Mouse (Mus musculus) midbrain, embryonic 16.5 days (tissue): Measurements from ENCODE around the gene Atp2a2. TPM values are rescaled to one million over a fixed set of nuclear protein-coding genes. Genes with fewer than 3 reads are reported as not detected.
A peak's percentile ranks its signal among the peaks of the same experiment; 100 is the strongest.

Experiments
- ATAC-seq: fragments of 200-750 bp; cut with Nextera tagmentation; 2 replicates; pipeline ENCODE4 v1.8.0; 2017; ENCODE audit warnings: moderate TSS enrichment
- H3K27ac ChIP-seq: fragments of 300-500 bp; sonication (generic); 2 replicates; pipeline ENCODE4 v1.5.1; 2014; ENCODE audit warnings: mild to moderate bottlenecking, low read length, mixed read lengths
- H3K27me3 ChIP-seq: fragments of 300-500 bp; sonication (generic); 2 replicates; pipeline ENCODE4 v1.6.1; 2014; ENCODE audit warnings: low read depth, low read length, mixed read lengths; ENCODE audit not compliant: control insufficient read depth, insufficient read depth
- H3K36me3 ChIP-seq: fragments of 300-500 bp; sonication (generic); 2 replicates; pipeline ENCODE4 v1.6.1; 2014; ENCODE audit warnings: mild to moderate bottlenecking, low read length, moderate library complexity, mixed read lengths; ENCODE audit not compliant: control insufficient read depth, insufficient read depth
- H3K4me1 ChIP-seq: fragments of 300-500 bp; sonication (generic); 2 replicates; pipeline ENCODE4 v1.6.1; 2014; ENCODE audit warnings: mild to moderate bottlenecking, low read length, mixed read lengths; ENCODE audit not compliant: control insufficient read depth, insufficient read depth
- H3K4me2 ChIP-seq: fragments of 300-500 bp; sonication (generic); 2 replicates; pipeline ENCODE4 v1.6.1; 2014; ENCODE audit warnings: mild to moderate bottlenecking, low read length, mixed read lengths
- H3K4me3 ChIP-seq: fragments of 300-500 bp; sonication (generic); 2 replicates; pipeline ENCODE4 v1.5.1; 2014; ENCODE audit warnings: low read depth, mild to moderate bottlenecking, low read length, moderate library complexity, mixed read lengths
- H3K9ac ChIP-seq: fragments of 300-500 bp; sonication (generic); 2 replicates; pipeline ENCODE4 v1.6.1; 2014; ENCODE audit warnings: low read depth, low read length, mixed read lengths
- H3K9me3 ChIP-seq: fragments of 300-500 bp; sonication (generic); replicated peaks from 2 replicates; pipeline ENCODE4 v1.6.1; 2014; ENCODE audit warnings: mild to moderate bottlenecking, low read length, mixed read lengths; ENCODE audit not compliant: control insufficient read depth, poor library complexity, severe bottlenecking
- WGBS: fragments of 180-500 bp; shearing (Covaris S2); extraction: QIAGEN DNeasy Blood & Tissue Kit; methylation state at CpG from one replicate; pipeline ENCODE4 v1.1.7; 2014; 5-methylcytosine and 5-hydroxymethylcytosine counted together
- polyA plus RNA-seq: library from polyadenylated mRNA; unstranded; fragments of >200 nt; fragmentation: Nextera tagmentation; extraction: Ambion mirVana; gene quantifications from 2 replicates; pipeline ENCODE4 v1.2.1, GENCODE M21; 2015

Gene Atp2a2
- polyA plus RNA-seq, 1 experiment from 2014 or later, result 45.6 TPM

DNA sequence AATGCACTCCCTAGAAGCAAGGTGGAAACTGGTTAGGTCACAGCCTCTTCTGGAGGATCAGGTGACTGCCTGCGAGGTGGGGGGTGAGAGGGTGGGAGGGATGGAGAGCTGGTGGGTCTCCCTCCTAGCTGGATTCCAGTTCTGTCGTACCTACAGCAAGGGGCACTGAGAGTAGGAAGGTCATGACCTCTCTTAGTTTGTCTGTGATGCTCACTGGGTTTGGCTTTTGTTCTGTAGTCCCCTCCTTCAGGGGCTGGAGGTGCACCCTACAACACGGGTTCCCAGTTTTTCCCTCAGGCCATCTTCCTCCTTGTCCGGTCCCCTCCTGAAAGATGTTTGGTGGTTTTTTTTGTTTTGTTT lies 1.7 kb upstream of the Atp2a2 start:
- H3K4me2 ChIP-seq, result no peak overlapping the region
- WGBS, result 26% methylated on average over 4 of the region's 4 CpGs

DNA sequence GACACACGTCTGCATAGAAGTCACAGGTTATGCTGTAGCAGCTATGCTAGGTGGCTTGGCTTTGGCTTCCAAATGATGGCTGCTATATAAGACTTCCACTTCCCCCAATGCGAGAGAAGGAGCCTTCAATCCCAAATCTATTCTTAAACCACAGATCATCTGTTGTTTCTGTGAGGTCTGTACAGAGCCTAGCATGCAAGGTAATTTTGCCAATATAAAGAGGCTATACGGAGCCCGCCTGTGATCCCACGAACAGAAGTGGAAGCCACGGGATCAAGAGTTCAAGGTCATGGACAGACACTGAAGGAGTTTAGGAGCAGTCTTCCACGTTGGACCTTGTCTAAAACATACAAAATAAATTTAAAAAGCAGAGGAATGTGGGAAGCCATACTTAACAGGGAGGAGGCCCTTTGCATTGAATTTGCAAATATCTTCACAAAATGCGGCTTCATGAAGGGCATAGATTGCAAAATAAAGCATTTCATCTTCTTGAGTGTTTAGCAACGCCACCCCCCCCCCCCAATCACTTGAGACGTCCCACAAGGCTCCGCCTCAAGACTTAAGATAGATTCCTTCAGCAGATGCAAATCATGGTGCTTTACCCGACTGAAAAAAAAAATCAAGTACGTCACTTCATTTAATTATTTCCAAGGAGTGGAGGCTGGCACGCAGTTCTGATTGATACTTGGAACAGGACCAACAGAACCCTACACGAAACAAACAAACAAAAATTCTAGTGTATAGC lies 1.2 kb upstream of the Atp2a2 start:
- peak overlapping the region; percentile 76 for H3K4me2 ChIP-seq
- peak overlapping the region; percentile 99 for H3K27ac ChIP-seq
- H3K36me3 ChIP-seq, result no peaks in the 10 kb centered on the region
- no peaks in the 10 kb centered on the region for H3K27me3 ChIP-seq
- H3K4me3 ChIP-seq, result peak overlapping the region; percentile 96
- H3K9me3 ChIP-seq, result no peaks in the 10 kb centered on the region
- WGBS, result 33% methylated on average over 15 of the region's 15 CpGs
- peak overlapping the region; percentile 85 for H3K9ac ChIP-seq
- ATAC-seq, result peak; percentile 20; the same call in 1 of the 2 replicates
- H3K4me1 ChIP-seq, result peaks cover 28% of the 10 kb centered on the region

More for the DNA sequence above, 1.7 kb upstream of the Atp2a2 start:
- Histone ChIP-seq H3K9ac (no peak overlapping the region), H3K36me3 (no peaks in the 10 kb centered on the region), H3K4me1 (peaks cover 23% of the 10 kb centered on the region), H3K27me3 (no peaks in the 10 kb centered on the region), H3K9me3 (no peaks in the 10 kb centered on the region), H3K27ac (no peak overlapping the region), H3K4me3 (no peak overlapping the region)
- ATAC-seq, result no peak

DNA sequence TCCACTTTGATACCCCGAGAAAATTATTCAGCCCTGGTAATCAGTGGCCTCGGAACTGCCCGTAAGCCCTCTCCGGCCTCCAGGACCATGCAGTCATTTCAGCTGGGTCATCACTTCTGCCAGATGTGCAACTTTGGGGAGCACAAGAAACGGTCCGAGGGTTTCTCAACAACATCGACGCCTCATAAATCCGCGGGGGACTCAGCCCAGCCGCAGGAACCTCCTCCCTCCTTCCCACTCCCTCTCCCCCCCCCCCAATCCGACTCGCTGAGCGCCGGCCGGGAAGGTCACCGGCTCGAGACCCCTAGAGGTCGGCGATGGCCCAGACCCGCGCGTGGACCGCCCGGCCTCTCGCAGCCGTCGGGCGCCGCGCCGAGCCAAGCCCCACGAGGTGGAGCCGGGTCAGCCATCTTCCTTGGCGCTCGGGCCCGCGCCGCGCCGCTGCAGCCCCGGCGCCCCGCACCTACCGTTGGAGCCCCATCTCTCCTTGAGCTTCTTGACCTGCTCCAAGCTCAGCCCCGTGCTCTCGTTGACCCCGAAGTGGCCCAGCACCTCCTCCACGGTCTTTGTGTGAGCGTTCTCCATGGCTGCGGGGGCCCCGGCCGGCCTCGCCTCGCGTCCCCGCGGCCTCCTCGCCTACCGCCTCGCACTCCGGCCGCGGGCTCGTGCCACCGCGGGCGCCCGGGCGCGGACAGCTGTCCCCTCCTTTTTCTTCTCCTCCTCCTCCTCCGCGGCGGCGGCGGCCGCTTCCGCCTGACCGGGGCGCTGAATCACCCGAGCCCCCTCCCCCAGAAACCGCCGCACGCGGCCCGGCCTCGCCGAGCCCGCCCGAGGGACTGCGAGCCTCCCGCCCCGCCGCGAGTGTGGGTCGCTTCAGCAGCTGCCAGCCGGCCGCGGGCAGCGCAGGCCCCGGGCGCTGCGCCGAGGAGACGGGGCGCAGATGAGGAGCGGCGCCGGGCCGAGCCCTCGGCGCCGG lies 636 bp downstream of the Atp2a2 start:
- Histone ChIP-seq H3K4me3 (peak overlapping the region; percentile 96), H3K9ac (peak overlapping the region; percentile 98), H3K4me2 (peak overlapping the region; percentile 73), H3K9me3 (no peaks in the 10 kb centered on the region), H3K27ac (peak overlapping the region; percentile 99), H3K36me3 (no peaks in the 10 kb centered on the region), H3K4me1 (peaks cover 40% of the 10 kb centered on the region), H3K27me3 (no peaks in the 10 kb centered on the region)
- WGBS, result under 1% methylated on average over 98 of the region's 113 CpGs
- ATAC-seq, result peak; percentile 47

DNA sequence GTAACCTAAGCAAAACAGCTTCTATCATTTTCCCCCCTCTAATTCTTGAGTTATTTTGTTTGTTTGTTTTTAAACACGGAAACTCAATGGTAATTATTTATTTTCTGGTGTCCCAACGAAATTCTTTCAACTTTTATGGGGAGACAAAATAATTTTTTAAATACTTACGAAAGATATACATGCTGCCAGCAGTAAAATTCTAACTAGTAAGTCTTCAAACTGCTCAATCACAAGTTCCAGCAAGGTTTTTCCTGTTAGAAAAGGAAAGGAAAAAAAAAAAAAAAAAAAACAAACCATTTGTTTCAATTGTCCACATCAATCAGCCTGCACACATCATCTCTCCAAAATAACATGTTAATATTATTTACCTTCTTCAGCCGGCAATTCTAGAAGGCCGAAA lies 1.5 kb downstream of the Atp2a2 start:
- peaks cover 43% of the 10 kb centered on the region for H3K4me1 ChIP-seq
- ATAC-seq, result no peak
- peak overlapping the region; percentile 99 for H3K27ac ChIP-seq
- H3K36me3 ChIP-seq, result no peaks in the 10 kb centered on the region; the same call in 1 of the 2 replicates
- H3K4me3 ChIP-seq, result peak overlapping the region; percentile 96
- H3K27me3 ChIP-seq, result no peaks in the 10 kb centered on the region
- no peaks in the 10 kb centered on the region for H3K9me3 ChIP-seq
- H3K9ac ChIP-seq, result peak overlapping the region; percentile 98
- 34% methylated on average over 5 of the region's 5 CpGs for WGBS
- peak overlapping the region; percentile 73 for H3K4me2 ChIP-seq

DNA sequence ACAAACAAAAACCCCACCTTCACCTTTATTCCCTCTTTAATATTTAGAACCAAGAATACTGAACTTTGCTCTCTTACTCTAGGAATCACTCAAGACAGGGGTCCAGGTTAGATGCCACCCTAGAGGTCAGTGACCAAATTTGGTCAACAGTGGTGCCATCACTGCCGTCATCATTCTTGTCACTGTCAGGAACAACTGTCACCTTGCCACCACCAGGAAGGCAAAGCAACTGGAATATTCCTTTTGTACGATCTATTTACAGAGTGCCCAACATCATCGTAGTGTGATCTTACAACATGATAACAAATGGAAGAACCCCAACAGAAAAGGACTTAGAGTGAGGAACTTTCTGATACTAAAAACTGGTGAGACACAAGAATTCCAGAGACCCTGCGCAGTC lies 1.9 kb downstream of the Atp2a2 start:
- Histone ChIP-seq H3K4me3 (peak overlapping the region; percentile 96), H3K4me2 (peak overlapping the region; percentile 73), H3K36me3 (no peaks in the 10 kb centered on the region; the same call in 1 of the 2 replicates), H3K9ac (0 out of 2 replicates have a peak overlapping the region, but pooled peaks have one; percentile 30), H3K4me1 (peaks cover 43% of the 10 kb centered on the region), H3K27ac (no peak overlapping the region), H3K27me3 (no peaks in the 10 kb centered on the region), H3K9me3 (no peaks in the 10 kb centered on the region)
- 50% methylated on average over 4 of the region's 4 CpGs for WGBS
- no peak for ATAC-seq

DNA sequence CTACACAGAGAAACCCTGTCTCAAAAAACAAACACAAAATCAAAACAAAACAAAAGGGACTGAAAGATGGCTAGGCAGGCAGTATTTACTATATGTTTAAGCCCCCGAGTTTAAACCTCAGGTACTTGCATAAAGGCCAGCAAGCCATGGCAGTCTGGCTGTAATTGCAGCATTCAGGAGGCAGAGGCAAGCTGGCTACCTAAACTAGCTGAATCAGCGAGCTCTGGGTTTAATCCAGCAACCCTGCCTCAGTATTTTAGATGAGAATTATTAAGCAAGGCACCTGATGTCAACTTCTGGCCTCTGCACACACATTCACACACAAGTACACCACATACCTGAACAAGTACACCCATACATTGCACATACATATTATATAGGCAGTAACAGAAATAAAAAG lies 4.0 kb downstream of the Atp2a2 start:
- Histone ChIP-seq H3K4me1 (peaks cover 36% of the 10 kb centered on the region), H3K36me3 (no peaks in the 10 kb centered on the region; the same call in 1 of the 2 replicates), H3K4me2 (peak overlapping the region; percentile 12; the same call in 1 of the 2 replicates), H3K4me3 (no peak overlapping the region), H3K9ac (no peak overlapping the region), H3K27me3 (no peaks in the 10 kb centered on the region), H3K27ac (no peak overlapping the region), H3K9me3 (no peaks in the 10 kb centered on the region)
- no peak for ATAC-seq
- 56% methylated on average over 2 of the region's 2 CpGs for WGBS

DNA sequence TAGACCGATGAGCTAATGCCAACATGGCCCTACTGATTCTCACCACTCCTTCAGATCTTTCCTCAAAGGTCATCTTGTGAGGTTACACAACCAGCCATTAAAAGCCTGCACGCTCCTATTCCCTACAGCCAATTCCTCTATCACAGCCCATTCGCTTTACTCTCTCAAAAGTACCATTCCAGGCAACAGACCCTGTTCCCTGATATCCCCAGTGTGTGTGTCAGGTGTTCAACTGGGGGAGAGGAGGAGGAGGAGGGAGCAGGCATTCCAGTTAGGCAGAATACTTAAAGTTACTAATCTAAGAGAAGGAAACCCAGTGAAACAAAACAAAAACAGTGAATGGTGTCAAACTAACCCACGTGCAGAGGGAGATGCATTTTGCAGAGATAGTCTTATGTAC lies 5.0 kb downstream of the Atp2a2 start:
- 83% methylated on average over 4 of the region's 4 CpGs for WGBS
- no peak overlapping the region for H3K4me3 ChIP-seq

DNA sequence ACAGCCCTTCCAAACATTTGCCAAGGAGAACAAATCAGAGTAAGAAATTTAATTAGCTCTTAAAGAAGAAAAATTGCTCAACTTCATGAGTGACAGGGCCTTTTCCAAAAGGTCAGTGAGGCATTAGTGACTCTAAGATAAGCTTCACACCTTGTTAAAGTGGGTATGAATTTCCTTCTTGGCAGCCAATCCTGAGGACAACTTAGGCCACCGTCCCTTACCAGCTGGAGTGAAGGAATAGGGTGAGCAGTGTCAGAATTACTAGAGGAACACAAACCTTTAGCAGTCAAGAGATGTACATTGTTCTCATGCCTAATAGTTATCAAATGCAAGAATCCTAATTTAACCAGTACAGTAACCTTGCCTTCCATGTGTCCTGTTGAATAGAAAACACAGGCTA lies 7.6 kb downstream of the Atp2a2 start:
- H3K4me2 ChIP-seq, result no peak overlapping the region
- H3K27ac ChIP-seq, result no peak overlapping the region
- peaks cover 25% of the 10 kb centered on the region for H3K4me1 ChIP-seq
- peaks cover 9% of the 10 kb centered on the region for H3K36me3 ChIP-seq
- H3K4me3 ChIP-seq, result no peak overlapping the region
- no peaks in the 10 kb centered on the region for H3K9me3 ChIP-seq
- H3K27me3 ChIP-seq, result no peaks in the 10 kb centered on the region
- 94% methylated on average over 1 of the region's 1 CpGs for WGBS
- H3K9ac ChIP-seq, result no peak overlapping the region
- ATAC-seq, result no peak

More for the DNA sequence above, 5.0 kb downstream of the Atp2a2 start:
- Histone ChIP-seq H3K36me3 (no peaks in the 10 kb centered on the region; the same call in 1 of the 2 replicates), H3K27ac (no peak overlapping the region), H3K9ac (no peak overlapping the region), H3K27me3 (no peaks in the 10 kb centered on the region), H3K4me2 (no peak overlapping the region), H3K4me1 (peaks cover 35% of the 10 kb centered on the region), H3K9me3 (no peaks in the 10 kb centered on the region)
- ATAC-seq, result no peak
